Mouse (Mus musculus) effector memory CD4-positive, alpha-beta T cell, adult 5 months (primary cell): ENCODE data around the gene Ugt2a3. TPM values are rescaled to one million over a fixed set of nuclear protein-coding genes. Genes with fewer than 3 reads are reported as not detected.

Experiments used
- polyA plus RNA-seq: library from polyadenylated mRNA; unstranded; fragments of 100-300 nt; shearing (Covaris generic); gene quantifications from one replicate; pipeline ENCODE4 v1.2.1, GENCODE M21; 2017

Gene Ugt2a3
- 0.17 TPM for polyA plus RNA-seq

DNA sequence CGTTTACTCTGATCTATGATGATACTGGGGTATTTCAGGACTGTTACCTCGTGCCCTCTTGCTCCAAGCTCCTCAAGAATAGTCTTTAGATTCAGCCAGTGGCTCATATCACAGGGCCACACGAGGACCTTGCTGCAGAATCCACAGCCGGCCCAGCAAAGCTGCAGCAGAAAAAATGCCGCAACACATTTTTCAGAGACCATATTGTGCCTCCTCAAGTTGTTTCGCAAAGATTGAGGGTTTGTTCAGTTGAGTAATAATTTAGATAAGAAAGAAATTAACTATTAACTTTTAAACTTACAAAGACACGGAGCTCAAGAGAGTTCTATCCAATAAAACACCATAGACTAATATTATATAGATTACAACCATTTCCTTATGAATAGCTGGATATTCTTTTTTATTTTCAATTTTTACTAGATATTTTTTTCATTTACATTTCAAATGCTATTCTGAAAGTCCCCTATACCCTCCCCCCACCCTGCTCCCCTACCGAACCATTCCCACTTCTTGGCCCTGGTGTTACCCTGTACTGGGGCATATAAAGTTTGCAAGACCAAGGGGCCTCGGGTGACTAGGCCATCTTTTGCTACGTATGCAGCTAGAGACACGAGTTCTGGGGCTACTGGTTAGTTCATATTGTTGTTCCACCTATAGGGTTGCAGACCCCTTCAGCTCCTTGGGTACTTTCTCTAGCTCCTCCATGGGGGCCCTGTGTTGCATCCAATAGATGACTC, at the start of gene Ugt2a3:
TSS of gene Ugt2a3 (minus strand) at position 235 of the 737 bp plus-strand sequence.

Other genes starting within 250 kb of the Ugt2a3 start
- gene Ugt2b36, start 244.6 kb downstream of the Ugt2a3 start, polyA plus RNA-seq = not detected
- not detected for gene Ugt2b5, start 196.9 kb downstream of the Ugt2a3 start, polyA plus RNA-seq
- not detected for gene Ugt2b37, start 82.4 kb downstream of the Ugt2a3 start, polyA plus RNA-seq
- gene Ugt2b38, start 87.0 kb upstream of the Ugt2a3 start, polyA plus RNA-seq = not detected
- gene Ugt2a2, start 145.1 kb upstream of the Ugt2a3 start, polyA plus RNA-seq = not detected
- not detected for gene Gm43638, start 149.6 kb upstream of the Ugt2a3 start, polyA plus RNA-seq
- not detected for gene Ugt2a1, start 153.7 kb upstream of the Ugt2a3 start, polyA plus RNA-seq
- gene Sult1b1, start 201.0 kb upstream of the Ugt2a3 start, polyA plus RNA-seq = not detected
- not detected for gene Sult1d1, start 231.8 kb upstream of the Ugt2a3 start, polyA plus RNA-seq